Mouse (Mus musculus): ENCODE results near the gene Klhl35. TPM values are rescaled to one million over a fixed set of nuclear protein-coding genes. Genes with fewer than 3 reads are reported as not detected.

Klhl35 gene
- polyA plus RNA-seq, 1 experiment from 2014 or later = 0.77 TPM

GRCm38 (mm10) chr7:99445833-99446232 lies 20.0 kb upstream of the Klhl35 start:
- H3K36me3 ChIP-seq (ENCODE audit: control insufficient read depth, insufficient read depth, low read length) = no peaks in the 10 kb centered on the region
- WGBS (ENCODE audit: insufficient replicate concordance) = 76% methylated on average over 2 of the region's 2 CpGs
- no peak for ATAC-seq (replicated peaks; ENCODE audit: insufficient number of reproducible peaks, low FRiP score, low TSS enrichment)
- peaks cover 30% of the 10 kb centered on the region for H3K4me1 ChIP-seq (ENCODE audit: control insufficient read depth, insufficient read depth, low read length)
- no peak overlapping the region for H3K9ac ChIP-seq (ENCODE audit: low read depth, low read length)
- H3K27me3 ChIP-seq (ENCODE audit: control insufficient read depth, insufficient read depth, low read length) = no peaks in the 10 kb centered on the region
- H3K4me2 ChIP-seq = no peak overlapping the region
- no peaks in the 10 kb centered on the region for H3K9me3 ChIP-seq (replicated peaks; ENCODE audit: control insufficient read depth, low read length)
- no peak overlapping the region for H3K27ac ChIP-seq (ENCODE audit: low read depth, low read length)
- H3K4me3 ChIP-seq (ENCODE audit: low read depth, low read length) = no peak overlapping the region

GRCm38 (mm10) chr7:99447323-99447722 lies 18.5 kb upstream of the Klhl35 start:
- Histone ChIP-seq H3K36me3 (ENCODE audit: control insufficient read depth, insufficient read depth, low read length) (no peaks in the 10 kb centered on the region), H3K9me3 (replicated peaks; ENCODE audit: control insufficient read depth, low read length) (no peaks in the 10 kb centered on the region), H3K27ac (ENCODE audit: low read depth, low read length) (no peak overlapping the region), H3K27me3 (ENCODE audit: control insufficient read depth, insufficient read depth, low read length) (no peaks in the 10 kb centered on the region), H3K4me3 (ENCODE audit: low read depth, low read length) (no peak overlapping the region), H3K4me2 (no peak overlapping the region), H3K9ac (ENCODE audit: low read depth, low read length) (no peak overlapping the region), H3K4me1 (ENCODE audit: control insufficient read depth, insufficient read depth, low read length) (peaks cover 15% of the 10 kb centered on the region)
- no peak for ATAC-seq (replicated peaks; ENCODE audit: insufficient number of reproducible peaks, low FRiP score, low TSS enrichment)
- 61% methylated on average over 5 of the region's 5 CpGs for WGBS (ENCODE audit: insufficient replicate concordance)

- no peaks in the 10 kb centered on the region for H3K27me3 ChIP-seq (ENCODE audit: control insufficient read depth, insufficient read depth, low read length)
- no peak overlapping the region for H3K27ac ChIP-seq (ENCODE audit: low read depth, low read length)
- H3K4me3 ChIP-seq (ENCODE audit: low read depth, low read length) = no peak overlapping the region
- H3K4me1 ChIP-seq (ENCODE audit: control insufficient read depth, insufficient read depth, low read length) = peaks cover 8% of the 10 kb centered on the region; the same call in 1 of the 2 replicates
- no peaks in the 10 kb centered on the region for H3K9me3 ChIP-seq (replicated peaks; ENCODE audit: control insufficient read depth, low read length)
- ATAC-seq (replicated peaks; ENCODE audit: insufficient number of reproducible peaks, low FRiP score, low TSS enrichment) = no peak
- 63% methylated on average over 5 of the region's 5 CpGs for WGBS (ENCODE audit: insufficient replicate concordance)
- H3K36me3 ChIP-seq (ENCODE audit: control insufficient read depth, insufficient read depth, low read length) = no peaks in the 10 kb centered on the region
- H3K4me2 ChIP-seq = no peak overlapping the region
- no peak overlapping the region for H3K9ac ChIP-seq (ENCODE audit: low read depth, low read length)
These were observed 17.2 kb upstream of the Klhl35 start for GRCm38 (mm10) chr7:99448619-99449018.

DNA sequence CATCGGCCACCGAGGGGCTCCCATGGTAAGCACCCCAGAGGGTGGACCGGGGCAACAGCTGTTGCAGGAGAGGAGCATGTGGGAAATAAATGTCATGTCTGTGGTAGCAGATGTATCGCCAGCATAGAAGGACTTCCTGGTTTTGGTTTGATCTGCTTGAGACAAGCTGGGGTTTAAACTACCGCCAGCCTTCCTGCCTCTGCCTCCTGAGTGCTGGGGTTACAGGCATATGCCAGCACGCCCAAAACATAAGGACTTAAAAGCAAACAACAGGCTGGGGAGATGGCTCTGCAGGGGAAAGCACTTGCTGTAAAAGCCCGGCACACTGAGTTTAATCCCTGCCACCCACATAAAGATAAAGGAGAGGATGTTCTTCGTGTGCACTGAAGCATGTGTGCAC lies 16.7 kb upstream of the Klhl35 start:
- Histone ChIP-seq H3K27ac (ENCODE audit: low read depth, low read length) (no peak overlapping the region), H3K4me2 (no peak overlapping the region)

GRCm38 (mm10) chr7:99449751-99450150 lies 16.1 kb upstream of the Klhl35 start:
- Histone ChIP-seq H3K36me3 (ENCODE audit: control insufficient read depth, insufficient read depth, low read length) (no peaks in the 10 kb centered on the region), H3K4me1 (ENCODE audit: control insufficient read depth, insufficient read depth, low read length) (peaks cover 8% of the 10 kb centered on the region; the same call in 1 of the 2 replicates), H3K27me3 (ENCODE audit: control insufficient read depth, insufficient read depth, low read length) (no peaks in the 10 kb centered on the region), H3K4me3 (ENCODE audit: low read depth, low read length) (no peak overlapping the region), H3K9ac (ENCODE audit: low read depth, low read length) (no peak overlapping the region), H3K9me3 (replicated peaks; ENCODE audit: control insufficient read depth, low read length) (no peaks in the 10 kb centered on the region), H3K4me2 (no peak overlapping the region), H3K27ac (ENCODE audit: low read depth, low read length) (no peak overlapping the region)
- no peak for ATAC-seq (replicated peaks; ENCODE audit: insufficient number of reproducible peaks, low FRiP score, low TSS enrichment)
- 48% methylated on average over 3 of the region's 3 CpGs for WGBS (ENCODE audit: insufficient replicate concordance)

More for the DNA sequence above, 16.7 kb upstream of the Klhl35 start:
- H3K9ac ChIP-seq (ENCODE audit: low read depth, low read length) = no peak overlapping the region
- no peak for ATAC-seq (replicated peaks; ENCODE audit: insufficient number of reproducible peaks, low FRiP score, low TSS enrichment)
- H3K36me3 ChIP-seq (ENCODE audit: control insufficient read depth, insufficient read depth, low read length) = no peaks in the 10 kb centered on the region
- no peaks in the 10 kb centered on the region for H3K9me3 ChIP-seq (replicated peaks; ENCODE audit: control insufficient read depth, low read length)
- no peaks in the 10 kb centered on the region for H3K27me3 ChIP-seq (ENCODE audit: control insufficient read depth, insufficient read depth, low read length)
- H3K4me3 ChIP-seq (ENCODE audit: low read depth, low read length) = no peak overlapping the region
- H3K4me1 ChIP-seq (ENCODE audit: control insufficient read depth, insufficient read depth, low read length) = peaks cover 8% of the 10 kb centered on the region; the same call in 1 of the 2 replicates
- 71% methylated on average over 8 of the region's 8 CpGs for WGBS (ENCODE audit: insufficient replicate concordance)

DNA sequence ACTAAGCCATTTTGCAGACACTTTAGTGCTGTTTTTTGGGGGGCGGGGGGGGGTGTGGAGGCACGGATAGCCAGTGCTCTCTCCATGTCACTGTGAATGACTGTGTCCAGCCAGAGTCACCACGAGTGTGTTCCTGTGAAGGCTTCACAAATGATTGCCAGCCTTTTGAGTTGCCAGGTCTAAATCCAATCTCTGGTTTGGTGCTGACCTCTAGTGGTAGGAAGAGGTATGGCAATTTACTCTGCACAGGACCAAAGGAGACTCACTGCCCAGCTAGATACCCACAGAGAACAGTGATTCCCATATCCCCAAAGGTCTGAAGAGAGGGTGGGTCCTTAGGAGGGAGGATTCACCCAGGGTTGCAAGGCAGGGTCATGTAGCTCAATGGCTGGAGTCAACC lies 15.1 kb upstream of the Klhl35 start:
- Histone ChIP-seq H3K27ac (ENCODE audit: low read depth, low read length) (no peak overlapping the region), H3K4me1 (ENCODE audit: control insufficient read depth, insufficient read depth, low read length) (peaks cover 6% of the 10 kb centered on the region; the same call in 1 of the 2 replicates), H3K9me3 (replicated peaks; ENCODE audit: control insufficient read depth, low read length) (no peaks in the 10 kb centered on the region), H3K4me3 (ENCODE audit: low read depth, low read length) (no peak overlapping the region), H3K27me3 (ENCODE audit: control insufficient read depth, insufficient read depth, low read length) (no peaks in the 10 kb centered on the region), H3K4me2 (no peak overlapping the region), H3K36me3 (ENCODE audit: control insufficient read depth, insufficient read depth, low read length) (no peaks in the 10 kb centered on the region), H3K9ac (ENCODE audit: low read depth, low read length) (no peak overlapping the region)
- WGBS (ENCODE audit: insufficient replicate concordance) = under 1% methylated on average over 3 of the region's 3 CpGs
- ATAC-seq (replicated peaks; ENCODE audit: insufficient number of reproducible peaks, low FRiP score, low TSS enrichment) = no peak; the same call in 1 of the 2 replicates

- WGBS (ENCODE audit: insufficient replicate concordance) = 51% methylated on average over 7 of the region's 7 CpGs
- Histone ChIP-seq H3K27ac (ENCODE audit: low read depth, low read length) (no peak overlapping the region), H3K36me3 (ENCODE audit: control insufficient read depth, insufficient read depth, low read length) (peaks cover 3% of the 10 kb centered on the region; the same call in 1 of the 2 replicates), H3K27me3 (ENCODE audit: control insufficient read depth, insufficient read depth, low read length) (no peaks in the 10 kb centered on the region), H3K9ac (ENCODE audit: low read depth, low read length) (no peak overlapping the region), H3K4me1 (ENCODE audit: control insufficient read depth, insufficient read depth, low read length) (0 out of 2 replicates have a peak, but pooled peaks cover 5% of the 10 kb centered on the region), H3K9me3 (replicated peaks; ENCODE audit: control insufficient read depth, low read length) (no peaks in the 10 kb centered on the region), H3K4me3 (ENCODE audit: low read depth, low read length) (no peak overlapping the region), H3K4me2 (no peak overlapping the region)
- no peak for ATAC-seq (replicated peaks; ENCODE audit: insufficient number of reproducible peaks, low FRiP score, low TSS enrichment)
These were observed 12.9 kb upstream of the Klhl35 start for GRCm38 (mm10) chr7:99452859-99453258.

GRCm38 (mm10) chr7:99454044-99454443 lies 11.8 kb upstream of the Klhl35 start:
- Histone ChIP-seq H3K4me2 (no peak overlapping the region), H3K27ac (ENCODE audit: low read depth, low read length) (no peak overlapping the region), H3K9ac (ENCODE audit: low read depth, low read length) (no peak overlapping the region), H3K36me3 (ENCODE audit: control insufficient read depth, insufficient read depth, low read length) (peaks cover 3% of the 10 kb centered on the region; the same call in 1 of the 2 replicates), H3K27me3 (ENCODE audit: control insufficient read depth, insufficient read depth, low read length) (no peaks in the 10 kb centered on the region), H3K4me3 (ENCODE audit: low read depth, low read length) (no peak overlapping the region), H3K4me1 (ENCODE audit: control insufficient read depth, insufficient read depth, low read length) (0 out of 2 replicates have a peak, but pooled peaks cover 5% of the 10 kb centered on the region), H3K9me3 (replicated peaks; ENCODE audit: control insufficient read depth, low read length) (no peaks in the 10 kb centered on the region)
- no peak for ATAC-seq (replicated peaks; ENCODE audit: insufficient number of reproducible peaks, low FRiP score, low TSS enrichment)
- 66% methylated on average over 4 of the region's 4 CpGs for WGBS (ENCODE audit: insufficient replicate concordance)

DNA sequence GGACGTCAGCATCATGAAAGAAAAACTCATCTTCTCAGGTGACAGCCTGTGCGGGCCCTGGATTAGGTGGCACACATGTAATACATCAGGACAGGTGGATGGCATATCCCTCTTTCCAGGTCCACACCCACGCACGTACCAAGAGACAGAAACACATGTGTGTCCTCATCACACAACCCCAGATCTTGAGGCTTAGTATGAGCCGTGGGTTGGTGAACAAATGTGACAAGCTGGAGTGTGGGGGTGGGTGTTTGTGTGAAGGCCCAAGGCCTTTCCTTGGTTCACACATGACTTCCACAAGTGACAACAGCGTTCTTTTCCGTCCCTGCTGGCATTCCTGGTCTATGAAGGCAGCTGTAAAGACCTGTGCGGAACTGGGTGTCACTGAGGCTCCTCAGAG lies 7.0 kb upstream of the Klhl35 start:
- H3K36me3 ChIP-seq (ENCODE audit: control insufficient read depth, insufficient read depth, low read length) = peaks cover 10% of the 10 kb centered on the region
- no peaks in the 10 kb centered on the region for H3K9me3 ChIP-seq (replicated peaks; ENCODE audit: control insufficient read depth, low read length)
- ATAC-seq (replicated peaks; ENCODE audit: insufficient number of reproducible peaks, low FRiP score, low TSS enrichment) = no peak
- H3K4me3 ChIP-seq (ENCODE audit: low read depth, low read length) = no peak overlapping the region
- 81% methylated on average over 8 of the region's 8 CpGs for WGBS (ENCODE audit: insufficient replicate concordance)
- H3K4me1 ChIP-seq (ENCODE audit: control insufficient read depth, insufficient read depth, low read length) = no peaks in the 10 kb centered on the region
- no peak overlapping the region for H3K27ac ChIP-seq (ENCODE audit: low read depth, low read length)
- no peak overlapping the region for H3K9ac ChIP-seq (ENCODE audit: low read depth, low read length)
- H3K4me2 ChIP-seq = no peak overlapping the region
- H3K27me3 ChIP-seq (ENCODE audit: control insufficient read depth, insufficient read depth, low read length) = no peaks in the 10 kb centered on the region

All from heart, embryonic 11.5 days (tissue).